Mouse (Mus musculus): ENCODE measurements around the gene Mapk8. TPM values are rescaled to one million over a fixed set of nuclear protein-coding genes. Genes with fewer than 3 reads are reported as not detected.
A peak's percentile ranks its signal among the peaks of the same experiment; 100 is the strongest.

Mapk8 gene
- polyA plus RNA-seq, 1 experiment from 2014 or later = 37.6 TPM

GRCm38 (mm10) chr14:33378723-33379122 lies 68.2 kb downstream of the Mapk8 start:
- no peak for ATAC-seq (replicated peaks)
- WGBS = 35% methylated on average over 5 of the region's 5 CpGs
- Histone ChIP-seq H3K36me3 (peaks cover 12% of the 10 kb centered on the region), H3K4me1 (no peaks in the 10 kb centered on the region), H3K4me3 (no peak overlapping the region), H3K27ac (replicated peaks) (no peak overlapping the region), H3K9me3 (no peaks in the 10 kb centered on the region), H3K4me2 (replicated peaks) (no peak overlapping the region), H3K27me3 (no peaks in the 10 kb centered on the region), H3K9ac (replicated peaks) (no peak overlapping the region)

- 92% methylated on average over 3 of the region's 3 CpGs for WGBS
- H3K4me1 ChIP-seq = no peaks in the 10 kb centered on the region
- no peak overlapping the region for H3K4me3 ChIP-seq
- no peak overlapping the region for H3K27ac ChIP-seq (replicated peaks)
- ATAC-seq (replicated peaks) = no peak
- peaks cover 9% of the 10 kb centered on the region for H3K36me3 ChIP-seq
- H3K27me3 ChIP-seq = no peaks in the 10 kb centered on the region
- H3K9ac ChIP-seq (replicated peaks) = no peak overlapping the region
- H3K9me3 ChIP-seq = no peaks in the 10 kb centered on the region
- H3K4me2 ChIP-seq (replicated peaks) = no peak overlapping the region
Measured at GRCm38 (mm10) chr14:33377211-33377610, 69.7 kb downstream of the Mapk8 start.

GRCm38 (mm10) chr14:33374089-33374488 lies 72.9 kb downstream of the Mapk8 start:
- no peak overlapping the region for H3K4me2 ChIP-seq (replicated peaks)
- no peak overlapping the region for H3K27ac ChIP-seq (replicated peaks)
- no peak for ATAC-seq (replicated peaks)
- no peaks in the 10 kb centered on the region for H3K36me3 ChIP-seq
- H3K27me3 ChIP-seq = no peaks in the 10 kb centered on the region
- WGBS = 78% methylated on average over 1 of the region's 1 CpGs
- H3K9me3 ChIP-seq = no peaks in the 10 kb centered on the region
- 0 out of 2 replicates have a peak, but pooled peaks cover 3% of the 10 kb centered on the region for H3K4me1 ChIP-seq
- H3K9ac ChIP-seq (replicated peaks) = no peak overlapping the region
- no peak overlapping the region for H3K4me3 ChIP-seq

GRCm38 (mm10) chr14:33373271-33373670 lies 73.7 kb downstream of the Mapk8 start:
- no peak for ATAC-seq (replicated peaks)
- Histone ChIP-seq H3K9ac (replicated peaks) (no peak overlapping the region), H3K4me2 (replicated peaks) (no peak overlapping the region), H3K4me1 (0 out of 2 replicates have a peak, but pooled peaks cover 3% of the 10 kb centered on the region), H3K36me3 (no peaks in the 10 kb centered on the region), H3K27me3 (no peaks in the 10 kb centered on the region), H3K9me3 (no peaks in the 10 kb centered on the region), H3K4me3 (no peak overlapping the region), H3K27ac (replicated peaks) (no peak overlapping the region)
- 50% methylated on average over 1 of the region's 1 CpGs for WGBS

DNA sequence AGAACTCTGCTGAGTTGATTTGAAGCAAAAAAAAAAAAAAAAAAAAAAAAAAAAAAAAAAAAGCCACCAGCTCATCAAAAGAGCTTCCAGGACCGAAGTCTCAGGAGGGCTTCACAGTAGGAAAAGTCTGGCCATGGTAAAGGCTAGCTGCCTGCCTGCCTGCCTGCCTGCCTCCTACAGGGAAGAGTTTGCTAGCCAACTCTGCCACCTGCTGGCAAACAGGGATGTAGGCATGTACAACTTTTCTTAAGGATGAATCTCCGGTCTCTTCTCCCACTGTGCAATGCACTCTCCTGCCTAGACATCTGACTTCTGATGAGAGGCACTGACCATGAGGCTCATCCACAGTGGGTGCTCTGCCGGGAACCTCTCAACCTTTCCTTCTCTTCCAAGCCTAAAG lies 75.7 kb downstream of the Mapk8 start:
- H3K27ac ChIP-seq (replicated peaks) = no peak overlapping the region
- H3K9me3 ChIP-seq = no peaks in the 10 kb centered on the region
- H3K36me3 ChIP-seq = no peaks in the 10 kb centered on the region
- no peaks in the 10 kb centered on the region for H3K27me3 ChIP-seq
- 20% methylated on average over 3 of the region's 3 CpGs for WGBS
- no peak overlapping the region for H3K9ac ChIP-seq (replicated peaks)
- H3K4me3 ChIP-seq = no peak overlapping the region
- H3K4me2 ChIP-seq (replicated peaks) = no peak overlapping the region
- peaks cover 9% of the 10 kb centered on the region for H3K4me1 ChIP-seq
- ATAC-seq (replicated peaks) = peak; percentile 49

- H3K36me3 ChIP-seq = no peaks in the 10 kb centered on the region
- H3K4me2 ChIP-seq (replicated peaks) = no peak overlapping the region
- 17% methylated on average over 7 of the region's 7 CpGs for WGBS
- no peaks in the 10 kb centered on the region for H3K9me3 ChIP-seq
- H3K4me1 ChIP-seq = peaks cover 9% of the 10 kb centered on the region
- H3K27ac ChIP-seq (replicated peaks) = no peak overlapping the region
- no peak overlapping the region for H3K4me3 ChIP-seq
- ATAC-seq (replicated peaks) = no peak
- no peaks in the 10 kb centered on the region for H3K27me3 ChIP-seq
- no peak overlapping the region for H3K9ac ChIP-seq (replicated peaks)
Measured at GRCm38 (mm10) chr14:33370056-33370455, 76.9 kb downstream of the Mapk8 start.

GRCm38 (mm10) chr14:33369375-33369774 lies 77.6 kb downstream of the Mapk8 start:
- no peak overlapping the region for H3K9ac ChIP-seq (replicated peaks)
- H3K4me1 ChIP-seq = peaks cover 9% of the 10 kb centered on the region
- H3K4me2 ChIP-seq (replicated peaks) = no peak overlapping the region
- H3K27me3 ChIP-seq = no peaks in the 10 kb centered on the region
- no peak for ATAC-seq (replicated peaks)
- no peak overlapping the region for H3K27ac ChIP-seq (replicated peaks)
- 88% methylated on average over 12 of the region's 12 CpGs for WGBS
- no peaks in the 10 kb centered on the region for H3K9me3 ChIP-seq
- no peak overlapping the region for H3K4me3 ChIP-seq
- no peaks in the 10 kb centered on the region for H3K36me3 ChIP-seq

DNA sequence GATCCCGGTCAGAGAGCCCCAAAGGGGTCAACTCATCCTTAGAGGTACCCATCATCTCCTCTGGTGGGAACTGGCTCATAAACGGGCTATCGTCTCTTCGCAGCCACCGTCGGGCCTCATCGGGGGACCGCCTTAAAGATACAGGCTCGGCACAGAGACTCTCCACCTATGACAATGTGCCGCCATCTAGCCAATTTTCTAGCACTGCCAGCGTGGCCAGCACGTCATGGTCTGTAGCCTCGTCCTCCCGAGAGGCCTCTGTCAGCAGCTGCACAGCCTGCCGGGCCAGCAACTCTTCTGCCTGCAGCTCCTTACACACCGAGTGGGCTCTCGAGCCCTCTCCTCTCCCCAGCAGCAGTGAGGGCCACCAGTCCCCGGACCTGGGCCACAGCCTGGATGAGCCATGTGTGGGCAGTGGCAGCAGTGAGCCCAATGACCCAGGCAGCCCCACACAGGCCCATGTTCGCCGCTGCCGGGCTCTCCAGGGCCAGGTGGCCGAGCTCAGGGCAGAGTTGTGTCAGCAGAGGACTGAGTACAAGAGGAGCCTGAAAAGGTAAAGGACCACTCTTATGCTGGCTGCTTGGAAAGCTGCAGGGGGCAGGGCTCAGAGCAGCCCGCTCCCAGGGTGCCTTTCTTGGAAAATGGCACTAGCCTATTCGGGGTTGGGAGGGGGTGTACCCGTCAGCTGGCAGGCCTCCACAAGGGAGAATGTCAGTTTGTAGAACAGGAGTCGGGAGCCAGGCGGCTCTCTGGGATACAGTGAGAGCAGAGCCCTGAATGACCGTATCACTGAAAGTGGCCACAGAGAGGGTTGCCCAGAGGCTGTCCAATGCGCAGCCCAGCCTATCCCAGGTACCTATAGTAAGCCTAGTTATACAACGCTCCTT lies 79.8 kb downstream of the Mapk8 start:
- no peak overlapping the region for H3K9ac ChIP-seq (replicated peaks)
- no peaks in the 10 kb centered on the region for H3K9me3 ChIP-seq
- no peaks in the 10 kb centered on the region for H3K27me3 ChIP-seq
- H3K36me3 ChIP-seq = no peaks in the 10 kb centered on the region
- no peak overlapping the region for H3K4me3 ChIP-seq
- no peak overlapping the region for H3K27ac ChIP-seq (replicated peaks)
- H3K4me1 ChIP-seq = peaks cover 9% of the 10 kb centered on the region
- H3K4me2 ChIP-seq (replicated peaks) = no peak overlapping the region
- ATAC-seq (replicated peaks) = no peak
- 72% methylated on average over 30 of the region's 30 CpGs for WGBS

GRCm38 (mm10) chr14:33364061-33364460 lies 82.9 kb downstream of the Mapk8 start:
- no peak for ATAC-seq (replicated peaks)
- H3K36me3 ChIP-seq = no peaks in the 10 kb centered on the region
- H3K9me3 ChIP-seq = no peaks in the 10 kb centered on the region
- H3K27ac ChIP-seq (replicated peaks) = no peak overlapping the region
- no peaks in the 10 kb centered on the region for H3K27me3 ChIP-seq
- no peak overlapping the region for H3K9ac ChIP-seq (replicated peaks)
- H3K4me3 ChIP-seq = no peak overlapping the region
- no peak overlapping the region for H3K4me2 ChIP-seq (replicated peaks)
- H3K4me1 ChIP-seq = peaks cover 6% of the 10 kb centered on the region
- WGBS = 90% methylated on average over 2 of the region's 2 CpGs

DNA sequence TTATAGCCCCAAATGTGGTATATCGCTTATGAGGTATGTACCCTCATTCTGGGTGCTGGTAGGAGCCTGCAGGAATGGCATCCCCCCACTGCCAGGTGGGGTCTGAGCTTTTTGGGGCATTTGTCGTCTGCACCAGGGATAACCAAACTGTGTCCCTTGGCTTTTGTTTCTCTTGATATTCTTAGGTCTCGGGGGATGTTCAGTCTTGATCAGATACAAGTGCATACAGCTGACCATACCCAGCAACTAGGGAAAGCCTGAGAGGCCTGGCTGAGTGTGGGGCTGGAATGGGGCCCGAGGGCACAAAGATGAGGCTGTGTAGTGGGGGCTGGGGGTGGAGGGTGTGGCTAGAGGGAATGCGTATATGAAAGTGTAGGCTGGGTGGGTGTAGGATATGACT lies 83.3 kb downstream of the Mapk8 start:
- no peak overlapping the region for H3K4me2 ChIP-seq (replicated peaks)
- H3K9ac ChIP-seq (replicated peaks) = no peak overlapping the region
- no peaks in the 10 kb centered on the region for H3K36me3 ChIP-seq
- 91% methylated on average over 5 of the region's 5 CpGs for WGBS
- H3K9me3 ChIP-seq = no peaks in the 10 kb centered on the region
- H3K27me3 ChIP-seq = no peaks in the 10 kb centered on the region
- no peak for ATAC-seq (replicated peaks)
- H3K4me1 ChIP-seq = peaks cover 6% of the 10 kb centered on the region
- H3K4me3 ChIP-seq = no peak overlapping the region
- H3K27ac ChIP-seq (replicated peaks) = no peak overlapping the region

- Histone ChIP-seq H3K27ac (replicated peaks) (no peak overlapping the region), H3K36me3 (no peaks in the 10 kb centered on the region), H3K4me2 (replicated peaks) (no peak overlapping the region), H3K9ac (replicated peaks) (no peak overlapping the region), H3K4me1 (peaks cover 7% of the 10 kb centered on the region), H3K4me3 (no peak overlapping the region), H3K9me3 (no peaks in the 10 kb centered on the region), H3K27me3 (no peaks in the 10 kb centered on the region)
- no peak for ATAC-seq (replicated peaks)
- 63% methylated on average over 10 of the region's 10 CpGs for WGBS
Measured at GRCm38 (mm10) chr14:33362807-33363206, 84.2 kb downstream of the Mapk8 start.

- WGBS = 75% methylated on average over 14 of the region's 14 CpGs
- H3K27me3 ChIP-seq = no peaks in the 10 kb centered on the region
- no peaks in the 10 kb centered on the region for H3K36me3 ChIP-seq
- no peak overlapping the region for H3K9ac ChIP-seq (replicated peaks)
- H3K27ac ChIP-seq (replicated peaks) = no peak overlapping the region
- no peak overlapping the region for H3K4me3 ChIP-seq
- no peak for ATAC-seq (replicated peaks)
- H3K4me1 ChIP-seq = peaks cover 8% of the 10 kb centered on the region; the same call in 1 of the 2 replicates
- H3K9me3 ChIP-seq = no peaks in the 10 kb centered on the region
- H3K4me2 ChIP-seq (replicated peaks) = no peak overlapping the region
Measured at GRCm38 (mm10) chr14:33362122-33362521, 84.8 kb downstream of the Mapk8 start.

DNA sequence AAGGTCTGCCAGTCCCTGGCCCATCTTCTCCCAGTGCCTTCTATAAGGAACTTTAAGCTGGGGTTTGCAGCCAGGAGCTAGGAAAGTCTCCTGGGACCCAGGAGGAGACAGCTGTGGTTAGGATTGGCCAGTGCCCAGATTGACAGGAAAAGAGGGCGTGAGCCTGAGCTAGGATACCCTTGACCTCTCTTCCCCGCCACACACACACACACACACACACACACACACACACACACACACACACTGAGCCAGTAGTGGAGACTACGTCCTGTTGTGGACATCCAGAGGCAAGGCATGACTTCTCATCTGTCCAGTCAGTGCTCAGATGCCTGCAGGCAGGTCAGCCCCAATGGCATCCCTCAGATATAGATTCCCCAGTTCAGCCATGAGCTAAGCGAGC lies 85.4 kb downstream of the Mapk8 start:
- WGBS = 80% methylated on average over 3 of the region's 4 CpGs
- H3K9me3 ChIP-seq = no peaks in the 10 kb centered on the region
- H3K36me3 ChIP-seq = no peaks in the 10 kb centered on the region
- H3K4me3 ChIP-seq = no peak overlapping the region
- H3K4me1 ChIP-seq = peaks cover 6% of the 10 kb centered on the region; the same call in 1 of the 2 replicates
- no peaks in the 10 kb centered on the region for H3K27me3 ChIP-seq
- no peak overlapping the region for H3K9ac ChIP-seq (replicated peaks)
- no peak overlapping the region for H3K27ac ChIP-seq (replicated peaks)
- ATAC-seq (replicated peaks) = no peak
- H3K4me2 ChIP-seq (replicated peaks) = no peak overlapping the region

Measured in forebrain, embryonic 15.5 days (tissue).